Mouse (Mus musculus) gastrocnemius, postnatal 4 days (tissue): ENCODE measurements at regions not wholly inside any gene's neighbourhood (a gene's known extent, or its start where the extent isn't known, plus 50 kb on each side); places are given as distances from the start of the nearest gene placed in this dataset.
"Not testable (repeated sequence)": the region's sequence is repeated elsewhere in the genome, so short reads cannot be mapped to it uniquely, and the experiment has no call there.

Source experiments
- DNase-seq, 2 experiments: peaks; one replicate each; pipeline ENCODE4 v3.0.0; 2021 to 2022; ENCODE audit warnings: low spot score in 2 of 2, mixed read lengths in 2 of 2

DNA sequence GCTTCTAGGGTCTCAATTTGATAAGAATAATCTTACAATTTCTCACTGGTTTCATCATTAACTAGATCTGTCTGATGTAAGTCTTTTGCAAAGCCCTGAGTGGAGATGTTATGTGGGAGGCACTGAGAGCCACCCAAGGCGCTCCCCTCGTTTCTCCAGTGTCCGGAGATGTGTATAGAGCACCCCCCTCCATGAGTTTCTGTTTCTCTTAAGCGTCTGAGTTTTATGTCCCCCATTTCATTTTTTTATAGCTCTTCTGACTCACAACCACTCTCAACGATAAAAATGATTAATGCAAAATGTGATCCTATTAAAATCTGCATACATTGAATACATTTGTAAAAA, 179.5 kb upstream of the Pkdcc start:
- no peak for DNase-seq

DNA sequence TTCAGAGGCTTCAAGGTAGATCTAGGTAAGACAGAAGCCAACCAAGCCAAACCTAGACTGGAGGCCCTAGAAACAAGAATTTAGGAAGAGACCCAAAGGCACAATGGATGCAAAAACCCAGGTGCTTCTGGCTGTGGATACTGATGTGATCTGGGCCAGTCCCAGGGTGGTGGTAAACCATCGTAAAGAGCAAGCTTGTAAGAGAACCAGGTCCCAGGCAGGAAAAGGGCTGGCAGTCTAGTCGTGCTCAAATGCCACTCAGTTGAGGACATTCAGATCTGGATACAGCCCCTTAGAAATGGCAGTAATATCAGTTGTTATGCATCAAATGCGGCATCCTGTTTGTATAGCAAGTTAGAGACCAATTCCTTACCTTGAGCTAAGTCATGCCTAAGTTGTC, 175.5 kb upstream of the Pkdcc start:
- no peak for DNase-seq

DNA sequence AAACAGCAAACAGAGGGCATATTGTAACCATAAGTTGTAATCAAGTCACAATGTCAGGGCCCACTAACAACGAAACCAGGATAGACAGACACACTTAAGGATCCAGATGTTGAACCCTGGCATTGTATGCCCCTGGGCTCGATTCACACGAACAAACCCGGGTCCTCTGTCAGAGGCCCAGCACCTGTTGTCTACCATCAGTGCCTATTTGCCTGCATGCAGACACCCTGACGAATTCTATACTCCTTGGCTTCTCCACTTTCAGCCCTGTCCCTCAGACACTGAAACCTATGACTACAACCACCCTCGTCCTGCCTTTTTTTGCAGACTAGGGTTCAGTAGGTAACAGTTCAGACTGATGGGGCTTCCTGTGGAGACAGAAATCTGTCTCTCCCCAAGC, 170.6 kb upstream of the Pkdcc start:
- no peak for DNase-seq

DNA sequence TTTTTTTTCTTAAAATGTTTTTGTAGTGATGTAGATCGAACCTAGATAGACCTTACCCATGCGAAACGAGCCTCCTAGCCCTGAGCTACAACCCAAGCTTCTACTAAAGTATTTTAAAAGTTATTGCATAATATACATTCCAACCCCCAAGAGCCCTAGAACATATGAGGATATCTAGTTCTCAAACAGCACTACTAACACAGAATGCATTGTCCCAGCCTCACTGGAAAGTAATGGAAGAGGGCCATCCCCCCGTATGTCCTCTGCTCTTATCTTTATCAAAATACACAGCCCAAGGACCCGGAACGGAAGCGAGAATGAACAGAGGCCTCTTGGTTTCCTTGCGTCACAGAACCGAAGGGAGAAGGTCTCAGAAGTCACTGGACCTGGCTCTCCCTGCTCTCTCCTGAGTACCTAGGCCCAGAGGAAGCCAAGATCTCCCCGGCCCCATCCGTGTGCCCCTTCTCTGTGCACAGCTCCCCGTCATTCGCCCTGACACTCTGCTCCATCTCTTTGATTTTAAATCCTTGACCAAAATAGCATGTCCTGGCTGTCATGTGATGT, 165.0 kb upstream of the Pkdcc start:
- no peak for DNase-seq

DNA sequence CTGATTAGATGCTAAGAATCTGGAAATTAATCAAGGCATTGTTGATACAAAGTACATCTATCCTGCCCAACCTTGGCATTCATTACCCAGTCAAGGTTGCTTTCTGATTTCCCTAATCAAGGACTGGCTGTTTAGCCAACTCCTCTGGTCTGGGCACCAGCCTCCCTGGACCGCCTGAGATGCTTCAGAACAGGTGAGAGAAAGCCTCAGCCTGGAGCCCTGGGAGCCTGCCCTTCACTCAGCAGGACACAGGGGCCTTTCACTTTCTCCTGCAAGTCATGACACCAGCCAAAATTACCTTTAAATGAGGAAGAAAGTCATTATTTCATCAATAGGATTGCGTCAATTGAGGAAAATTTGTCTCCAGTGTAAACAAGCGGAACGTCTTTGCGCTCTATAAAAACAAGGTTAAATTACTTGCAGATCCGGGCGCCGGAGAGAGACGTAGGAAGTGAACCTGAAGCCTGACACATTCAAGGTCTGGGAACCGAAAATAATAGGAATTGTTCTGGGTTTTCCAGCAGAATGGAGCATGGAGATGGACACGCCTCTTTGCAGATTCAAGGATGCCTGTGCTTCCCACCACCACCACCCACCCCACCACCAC, 164.4 kb upstream of the Pkdcc start:
- DNase-seq, result no peak

DNA sequence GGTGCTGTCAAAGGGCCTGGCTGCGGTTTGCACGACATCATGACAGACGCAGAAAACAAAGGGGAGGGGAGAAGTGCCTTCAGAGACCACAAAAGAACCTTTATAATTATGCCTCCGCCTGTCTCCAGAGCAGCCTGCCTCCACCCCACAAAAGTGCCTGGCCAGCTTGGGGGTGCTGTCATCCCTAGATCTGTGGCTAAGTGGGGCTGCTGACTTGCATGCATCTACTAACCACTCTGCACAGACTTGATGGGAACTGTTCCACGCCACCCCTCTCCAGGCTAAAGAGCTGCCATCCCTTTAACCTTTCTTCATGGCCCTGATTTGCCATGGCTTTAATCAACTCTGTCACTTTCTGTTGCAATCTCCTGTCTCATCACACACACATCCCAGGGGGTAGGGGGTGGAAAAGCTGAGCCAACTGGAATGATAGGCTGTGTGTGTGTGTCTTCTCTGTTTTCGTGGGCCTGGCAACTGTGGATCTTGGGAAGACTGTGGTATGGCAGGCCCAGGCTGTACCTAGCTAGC, 162.4 kb upstream of the Pkdcc start:
- no peak for DNase-seq

DNA sequence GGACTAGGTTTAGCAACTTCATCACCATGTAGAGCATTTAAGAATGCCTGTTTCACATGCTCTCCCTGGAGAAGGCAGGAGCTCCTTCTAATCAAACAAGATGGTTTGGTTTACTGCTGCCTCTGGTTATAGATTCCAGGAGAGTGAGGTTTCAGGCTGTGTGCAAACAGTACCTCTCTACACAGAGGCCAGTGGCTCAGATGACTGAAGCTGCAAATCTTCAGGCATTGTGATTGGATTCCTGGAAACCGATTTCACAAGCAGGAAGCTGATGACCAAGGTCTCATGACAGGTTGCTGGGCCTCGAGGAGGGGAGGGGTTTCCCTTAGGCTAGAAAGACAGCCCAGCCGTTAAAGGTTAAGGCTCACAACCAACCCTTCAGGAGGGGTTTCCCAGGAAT, 157.3 kb upstream of the Pkdcc start:
- DNase-seq, result no peak

DNA sequence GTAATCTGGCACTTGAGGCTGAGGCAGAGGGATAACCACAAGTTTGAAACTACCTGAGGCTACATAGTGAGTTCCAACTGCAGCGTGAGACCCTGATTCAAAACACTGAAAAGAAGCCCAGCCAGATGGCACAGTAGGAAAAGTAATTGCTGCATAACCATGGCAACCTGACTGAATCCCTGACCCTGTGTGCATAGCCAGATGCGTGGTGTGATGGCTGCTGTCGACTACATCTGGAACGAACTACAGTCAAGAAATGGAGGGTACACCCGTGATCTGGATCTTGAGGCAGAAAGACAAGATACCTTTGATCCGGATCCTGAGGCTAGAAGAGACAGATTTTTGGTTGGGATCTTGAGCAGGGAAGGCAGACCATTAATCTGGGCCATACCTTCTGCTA, 153.2 kb upstream of the Pkdcc start:
- no peak for DNase-seq

DNA sequence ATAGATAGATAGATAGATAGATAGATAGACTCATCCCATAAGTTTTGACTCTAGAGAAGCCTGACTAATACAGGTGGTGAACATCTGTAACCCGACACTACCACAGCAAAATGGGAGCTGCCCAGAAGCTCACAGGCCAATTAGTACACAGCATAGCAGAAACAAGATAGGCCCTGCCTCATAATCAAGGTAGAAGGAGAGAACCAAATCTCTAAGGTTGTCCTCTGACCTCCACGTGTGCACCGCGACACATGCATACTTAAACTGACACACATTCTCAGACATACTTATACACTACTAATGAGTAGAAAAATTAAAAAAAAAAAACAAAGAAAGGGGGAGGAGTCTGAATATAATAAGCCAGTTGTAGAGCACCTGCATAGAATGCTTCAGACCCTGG, 151.2 kb upstream of the Pkdcc start:
- no peak for DNase-seq

DNA sequence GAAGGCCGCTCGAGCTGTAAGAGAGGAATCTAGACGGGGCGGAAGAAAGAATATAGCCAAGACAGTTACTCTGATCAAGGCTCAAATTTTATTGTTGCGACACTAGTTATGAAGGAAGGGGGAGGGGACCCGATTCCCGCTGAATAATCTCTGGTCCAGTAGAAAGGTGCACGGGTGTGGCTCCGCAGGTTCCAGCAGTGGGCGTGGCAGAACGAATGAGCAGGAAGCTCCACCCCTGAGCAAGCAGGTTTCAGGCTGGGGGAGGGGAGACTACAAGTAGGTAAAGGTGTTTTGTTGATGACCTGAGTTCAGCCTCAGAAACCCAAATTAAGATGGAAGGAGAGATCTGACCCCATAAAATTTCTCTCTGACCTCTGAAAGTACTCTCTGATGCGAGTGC, 150.7 kb upstream of the Pkdcc start:
- not testable (repeated sequence) for DNase-seq

DNA sequence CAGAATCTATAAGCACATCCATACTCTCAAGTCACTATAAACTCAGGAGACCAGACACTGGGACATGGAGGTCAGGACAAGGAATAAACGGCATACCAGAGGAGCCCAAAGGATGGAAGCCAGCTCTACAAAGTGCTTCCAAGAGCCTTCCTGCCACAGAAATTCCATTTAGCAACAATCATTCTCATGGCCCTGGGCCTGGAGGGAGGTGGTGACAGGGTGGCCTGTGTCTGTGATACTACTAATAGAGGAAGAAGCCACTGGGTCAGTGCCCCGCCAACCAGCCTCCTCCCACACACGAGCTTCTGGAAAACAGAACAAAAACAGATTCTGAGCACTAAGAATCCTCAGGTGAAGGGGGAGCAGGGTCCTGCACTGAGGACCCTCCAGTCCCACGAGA, 145.8 kb upstream of the Pkdcc start:
- DNase-seq, result no peak

DNA sequence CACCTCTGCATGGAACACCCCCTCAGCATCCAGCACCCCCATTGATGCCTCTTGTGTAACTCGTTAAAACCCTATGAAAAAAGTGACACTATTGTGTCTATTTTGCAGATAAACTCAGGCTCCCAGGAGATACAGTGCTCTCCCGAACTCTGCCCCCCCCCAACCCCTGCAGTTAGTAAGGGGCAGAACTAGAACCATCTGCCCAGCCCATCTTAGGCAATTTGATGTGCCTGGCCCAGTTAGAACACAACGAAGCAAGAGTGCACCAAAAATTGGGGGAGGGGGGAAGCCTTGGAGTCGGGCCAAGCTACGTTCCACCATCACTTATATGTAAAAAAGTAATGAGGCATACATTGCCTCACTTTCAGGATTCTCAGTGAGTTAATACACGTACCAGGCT, 143.3 kb upstream of the Pkdcc start:
- no peak for DNase-seq

DNA sequence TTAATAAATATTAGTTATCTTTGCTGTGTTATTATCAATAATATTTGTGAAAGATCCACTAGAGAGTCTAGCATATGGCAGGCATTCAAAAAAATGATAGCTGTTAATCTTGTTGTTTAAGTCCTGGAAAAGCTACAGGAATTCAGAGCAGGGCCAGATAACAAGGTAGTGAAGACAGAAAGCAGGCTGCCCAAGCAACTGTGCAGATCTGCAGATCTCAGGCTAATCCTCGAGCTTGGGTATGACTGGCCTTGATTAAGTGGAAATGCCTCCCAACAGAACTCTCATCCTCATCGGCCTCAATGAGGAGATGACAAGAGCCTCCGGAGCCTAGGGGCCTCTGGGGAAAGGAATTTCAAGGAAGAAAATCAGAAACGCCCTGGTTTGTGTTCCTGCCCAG, 142.9 kb upstream of the Pkdcc start:
- no peak for DNase-seq

DNA sequence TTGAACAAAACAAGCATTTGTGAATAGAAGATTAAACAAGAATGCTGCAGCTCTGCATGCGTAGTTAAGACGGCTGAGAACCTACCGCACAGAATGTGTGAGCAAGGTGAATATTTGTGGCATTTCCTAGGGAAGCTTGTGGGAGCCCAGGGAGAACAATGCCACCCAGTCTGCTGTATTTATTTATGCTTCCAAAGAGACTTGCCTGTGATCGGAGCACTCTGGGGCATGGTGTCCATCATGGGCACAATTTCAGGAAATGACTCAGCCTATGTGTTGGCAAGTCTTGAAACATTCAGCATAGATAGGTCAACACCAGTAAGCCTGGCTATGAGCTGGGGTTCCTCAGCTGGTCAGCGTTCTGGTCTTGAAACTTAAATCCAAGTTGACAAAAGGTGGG, 140.2 kb upstream of the Pkdcc start:
- no peak for DNase-seq

DNA sequence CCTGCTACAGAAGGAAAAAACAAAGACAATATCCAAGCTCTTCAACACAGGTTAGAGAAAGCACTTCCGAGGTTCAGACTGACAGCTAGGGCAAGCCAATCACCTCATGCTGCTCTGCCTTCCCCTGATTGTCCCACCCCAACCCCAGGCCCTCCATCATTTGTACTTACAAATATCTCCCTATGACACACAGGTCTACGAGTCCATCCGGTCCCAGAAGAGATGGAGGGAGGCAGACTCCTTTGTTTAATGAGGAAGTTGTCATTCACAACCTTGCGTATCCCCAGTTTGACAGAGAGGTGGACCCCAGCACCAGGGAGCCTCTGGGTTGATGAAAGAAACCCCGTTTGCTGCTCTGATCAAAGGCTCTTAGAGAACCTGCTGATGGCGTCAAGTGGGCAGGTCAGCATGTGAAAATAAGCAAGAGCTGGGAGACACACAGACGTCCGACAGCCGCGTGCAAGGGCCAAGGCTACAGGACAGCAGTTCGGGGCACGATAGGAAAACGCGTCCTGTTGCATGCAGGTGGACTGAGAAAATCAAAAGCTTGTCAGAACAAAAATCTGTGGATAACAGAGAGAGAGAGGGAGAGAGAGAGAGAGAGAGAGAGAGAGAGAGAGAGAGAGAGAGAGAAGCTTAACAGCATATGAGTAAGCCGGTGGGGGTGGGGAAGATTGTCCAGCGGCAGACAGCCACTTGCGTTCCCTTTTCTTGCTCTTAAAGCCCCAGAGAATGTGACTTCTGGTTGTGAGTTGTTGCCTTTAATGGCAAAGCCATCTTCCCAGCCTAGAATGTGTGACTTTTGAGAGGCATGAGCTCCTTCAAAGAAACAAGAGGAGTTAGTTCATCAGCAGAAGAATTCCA, 137.1 kb upstream of the Pkdcc start:
- DNase-seq, result no peak

DNA sequence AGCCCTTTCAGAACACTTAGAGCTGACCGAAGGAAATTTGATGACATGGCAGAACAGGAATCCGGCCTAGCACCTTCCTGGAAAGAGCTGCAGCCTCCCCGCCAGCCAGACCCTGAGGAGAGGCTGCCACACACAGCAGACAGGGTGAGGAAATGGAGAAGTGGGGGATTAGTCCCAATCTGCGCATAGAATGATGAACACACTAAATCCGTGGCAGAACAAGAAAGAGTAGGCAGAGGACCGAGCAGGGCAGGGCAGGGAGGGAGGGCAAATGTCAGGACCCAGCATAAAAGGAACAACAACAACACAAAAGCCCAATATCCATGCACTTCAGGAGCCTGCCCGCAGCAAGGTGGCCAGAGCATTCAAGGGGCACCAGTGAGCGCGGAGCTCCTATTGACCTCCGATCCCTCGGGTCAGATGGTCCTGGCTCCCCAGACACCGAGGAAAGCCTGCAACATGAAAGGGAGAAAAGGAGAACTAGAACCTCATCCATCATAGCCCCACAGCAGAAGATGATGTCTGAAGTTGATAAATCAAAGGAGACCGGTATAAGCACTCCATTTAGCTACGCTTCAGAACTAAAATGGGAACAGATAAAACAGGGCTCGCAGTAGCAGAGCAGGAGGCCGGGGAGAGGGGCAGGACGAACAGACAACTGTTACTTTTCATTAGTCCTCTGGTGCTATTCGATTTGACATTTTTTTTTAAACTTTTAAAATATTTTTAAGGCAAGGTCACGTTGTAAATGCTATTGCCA, 136.3 kb upstream of the Pkdcc start:
- no peak for DNase-seq

DNA sequence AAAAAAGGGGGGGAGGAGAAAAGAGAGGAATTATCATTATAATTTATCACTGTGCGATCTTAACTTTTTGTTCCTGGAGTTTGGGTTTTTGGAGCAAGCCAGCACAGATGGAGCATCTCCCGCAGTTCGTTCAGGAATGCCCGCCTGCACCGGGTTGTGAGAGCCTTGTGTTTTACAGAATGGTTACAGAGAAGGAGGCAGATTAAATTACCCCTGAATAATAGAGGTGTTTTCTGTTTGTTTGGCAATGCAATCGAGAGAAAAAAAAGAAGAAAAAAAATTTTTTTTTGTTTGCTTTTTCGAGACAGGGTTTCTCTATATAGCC, 135.8 kb upstream of the Pkdcc start:
- no peak for DNase-seq

DNA sequence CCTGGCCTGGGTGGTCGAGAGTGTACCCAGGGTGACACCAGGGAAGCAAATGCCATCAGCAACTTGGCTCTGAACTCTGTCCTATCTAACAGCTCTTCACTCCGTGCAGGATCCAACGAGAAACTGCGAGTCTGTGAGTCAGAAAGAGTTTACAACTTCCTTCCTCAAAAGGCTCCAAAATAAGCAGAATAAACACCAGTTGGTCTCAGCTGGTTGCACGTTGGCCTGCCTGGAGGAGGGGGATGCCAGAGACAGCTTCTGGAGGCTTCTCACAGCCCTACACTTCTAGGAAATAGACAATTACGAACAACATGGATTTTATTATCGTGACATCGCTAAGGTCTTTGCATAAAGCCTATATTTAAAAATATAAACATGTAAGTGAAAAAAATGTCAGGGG, 133.4 kb upstream of the Pkdcc start:
- DNase-seq, result no peak

DNA sequence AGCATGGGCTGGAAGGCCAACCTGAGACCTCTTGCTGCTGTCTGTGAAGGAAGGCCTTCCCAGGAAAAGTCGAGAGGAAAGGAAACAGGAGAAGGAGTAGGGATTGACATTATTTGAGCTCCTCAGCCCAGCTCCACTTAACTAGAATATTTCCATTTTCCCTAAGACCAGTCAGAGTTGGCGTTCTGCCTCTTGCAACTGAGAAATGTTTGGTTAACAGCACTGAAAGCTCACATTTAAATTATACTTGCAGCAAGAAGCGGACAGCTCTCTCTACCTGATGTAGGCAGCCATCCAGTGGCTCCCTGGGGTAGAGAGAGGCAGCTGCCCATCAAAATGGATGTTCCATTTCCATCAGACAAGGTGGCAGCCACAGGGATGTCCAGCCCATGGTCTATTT, 131.6 kb upstream of the Pkdcc start:
- no peak for DNase-seq

DNA sequence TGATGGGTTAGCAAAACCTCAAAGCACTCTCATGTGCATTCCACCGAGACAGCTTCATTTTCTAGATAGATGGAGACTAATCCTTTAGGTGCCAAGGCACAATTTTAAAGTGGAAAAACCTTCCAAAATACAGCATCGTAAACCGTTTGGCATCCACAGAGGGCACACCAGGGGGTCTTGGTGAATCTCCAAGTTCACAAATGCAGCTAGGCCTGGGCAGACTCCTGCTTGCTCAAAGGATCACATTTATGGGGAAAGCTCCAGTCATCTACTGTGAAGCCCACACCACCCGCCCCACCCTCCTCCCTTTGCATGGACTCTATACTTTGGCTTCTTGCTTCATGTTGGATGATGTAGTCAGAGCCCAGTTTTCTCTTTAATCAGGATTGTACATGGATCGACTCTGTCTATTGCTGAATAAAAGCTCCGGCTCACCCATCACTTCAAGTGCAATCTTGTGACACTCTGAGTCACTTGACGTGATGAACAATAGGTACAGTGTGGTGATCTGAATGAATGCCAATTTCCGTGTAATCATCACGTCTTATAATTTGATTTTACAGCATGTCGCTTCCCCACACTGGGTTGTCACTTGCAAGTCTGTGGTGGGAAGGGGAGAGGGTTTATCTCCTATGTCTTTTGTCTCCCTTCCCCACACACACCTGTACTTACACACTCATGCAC, 129.2 kb upstream of the Pkdcc start:
- DNase-seq, result no peak

DNA sequence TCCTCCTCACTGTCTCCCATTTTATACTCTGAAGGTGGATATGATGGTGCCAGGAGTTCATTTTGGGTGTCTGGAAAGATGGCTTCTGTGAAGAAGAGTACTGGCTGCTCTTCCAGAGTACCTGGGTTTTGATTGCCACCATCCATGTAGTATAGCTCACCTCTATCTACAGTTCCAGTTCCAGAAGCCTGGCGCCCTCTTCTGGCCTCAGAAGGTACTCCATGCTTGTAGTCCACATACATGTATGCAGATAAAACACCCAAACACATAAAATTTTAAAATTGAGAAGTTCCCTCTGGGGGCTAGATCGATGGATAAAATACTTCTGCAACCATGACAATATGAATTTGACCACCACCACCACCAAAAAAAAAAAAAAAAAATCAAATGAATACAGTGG, 128.4 kb upstream of the Pkdcc start:
- no peak for DNase-seq

DNA sequence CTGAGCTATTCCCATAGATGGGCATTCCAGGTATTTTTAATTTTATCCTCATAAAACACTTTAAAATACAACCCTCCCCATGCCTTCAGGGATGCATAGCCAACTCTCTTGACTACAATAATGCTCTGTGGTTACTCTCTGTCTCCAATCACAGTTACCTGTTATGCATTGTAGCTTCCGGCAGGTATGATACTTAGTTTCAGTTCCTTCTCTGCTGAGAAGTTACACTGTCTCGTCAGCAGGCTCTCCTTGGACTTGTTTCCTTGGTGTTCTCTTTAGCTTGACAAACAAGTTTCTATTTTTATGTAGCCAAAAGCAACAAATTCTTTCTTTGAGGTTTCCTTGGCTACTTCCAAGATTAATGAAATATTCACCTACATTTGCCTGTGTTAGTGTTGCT, 126.6 kb upstream of the Pkdcc start:
- no peak for DNase-seq
